Mouse (Mus musculus): ENCODE measurements at regions not wholly inside any gene's neighbourhood (a gene's known extent, or its start where the extent isn't known, plus 50 kb on each side); places are given as distances from the start of the nearest gene placed in this dataset.

DNA sequence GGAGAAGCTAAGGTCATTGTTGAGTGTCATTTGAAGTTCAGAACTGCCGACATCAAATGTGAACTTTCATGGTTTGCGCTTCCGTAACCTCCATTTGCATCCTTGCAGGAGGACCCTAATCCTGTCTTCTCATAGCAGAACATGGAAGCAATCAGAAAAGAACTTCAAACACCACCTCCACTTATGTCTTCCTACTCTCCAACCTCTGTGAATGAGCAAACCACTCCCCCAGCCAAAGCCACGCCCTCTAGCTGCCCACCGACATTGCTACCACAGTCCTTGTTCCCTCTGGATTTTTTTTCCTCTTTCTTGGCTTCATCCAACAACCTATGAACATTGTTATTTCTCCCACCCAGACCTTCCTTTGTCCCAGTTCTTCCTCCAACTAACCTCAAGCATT is 149.9 kb downstream of the Kdr start:
- DNase-seq (ENCODE audit: low spot score) = no peak

DNA sequence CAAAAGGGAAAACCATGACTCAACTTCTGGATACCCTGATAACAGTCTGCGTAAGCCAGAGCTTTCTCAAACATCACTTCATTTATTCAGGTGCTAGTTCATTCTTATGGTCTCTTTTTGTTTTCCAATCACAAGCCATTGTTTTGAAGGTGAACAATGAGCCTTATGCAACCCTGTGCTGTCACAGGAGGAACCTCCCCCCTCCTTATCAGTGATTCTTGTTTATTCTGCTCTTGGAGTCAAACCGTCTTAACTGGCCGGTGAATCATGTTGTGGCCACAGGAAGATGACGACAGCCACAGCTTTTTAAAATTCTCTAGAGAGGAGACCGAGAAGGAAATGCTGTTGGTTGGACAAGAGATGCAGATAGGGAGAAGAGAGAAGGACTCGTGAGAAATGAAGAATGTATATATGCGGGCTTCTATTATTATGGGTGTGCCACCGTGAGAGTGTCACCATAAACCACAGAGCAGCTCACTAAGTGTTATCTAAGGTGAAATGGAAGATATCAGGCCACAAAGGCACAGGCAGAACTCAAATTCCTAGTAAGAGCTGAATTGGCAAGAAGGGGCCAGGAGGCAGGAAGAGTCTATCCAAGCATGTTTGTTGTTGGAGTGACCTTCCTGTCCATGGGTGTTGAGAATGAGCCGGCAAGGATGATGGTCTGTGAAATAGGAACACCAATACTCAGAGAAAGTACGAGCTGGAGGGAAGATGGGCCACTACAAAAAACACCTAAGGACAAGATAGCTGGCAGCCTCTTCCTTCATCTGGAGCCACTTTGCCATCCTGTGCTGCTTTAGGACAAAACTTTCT is 151.8 kb downstream of the Kdr start:
- no peak for DNase-seq (ENCODE audit: low spot score)

DNA sequence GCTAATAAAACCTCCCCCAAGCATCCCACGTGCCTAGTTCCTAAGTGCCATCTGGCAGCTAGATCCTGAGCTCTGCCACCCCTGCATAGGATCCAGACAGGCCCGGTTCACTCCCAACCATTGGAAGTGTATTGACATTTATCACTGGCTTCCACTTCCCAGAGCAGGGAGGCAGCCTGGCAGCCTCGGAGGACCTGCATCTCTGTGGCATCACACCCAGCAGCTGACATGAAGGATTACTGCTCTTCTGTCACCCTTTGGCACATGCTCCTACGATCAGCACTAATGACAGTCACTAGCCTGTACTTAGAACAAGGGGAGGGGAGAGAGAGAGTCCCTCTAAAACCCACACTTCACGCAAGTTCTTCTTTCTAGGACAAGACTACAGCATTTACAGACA is 152.7 kb downstream of the Kdr start:
- DNase-seq (ENCODE audit: low spot score) = no peak

DNA sequence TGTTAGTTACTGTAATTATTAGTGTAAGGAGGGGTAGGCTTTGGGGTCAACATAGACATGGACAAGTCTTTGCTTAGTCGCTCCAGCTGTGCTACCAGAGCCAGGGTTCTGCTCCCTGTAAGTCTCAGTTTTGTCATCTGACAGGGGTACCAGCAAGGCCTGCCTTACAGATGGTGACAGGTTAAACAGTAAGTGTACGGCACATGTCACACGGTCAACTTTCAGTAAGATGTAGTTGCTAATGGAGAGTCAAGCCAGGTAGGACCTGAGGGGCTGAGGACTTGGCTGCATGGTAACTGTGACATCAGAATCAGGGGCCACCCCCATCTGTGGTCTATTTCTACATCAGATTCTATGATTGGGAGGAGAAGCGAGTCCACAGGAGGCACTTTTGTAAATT is 153.6 kb downstream of the Kdr start:
- DNase-seq (ENCODE audit: low spot score) = no peak

DNA sequence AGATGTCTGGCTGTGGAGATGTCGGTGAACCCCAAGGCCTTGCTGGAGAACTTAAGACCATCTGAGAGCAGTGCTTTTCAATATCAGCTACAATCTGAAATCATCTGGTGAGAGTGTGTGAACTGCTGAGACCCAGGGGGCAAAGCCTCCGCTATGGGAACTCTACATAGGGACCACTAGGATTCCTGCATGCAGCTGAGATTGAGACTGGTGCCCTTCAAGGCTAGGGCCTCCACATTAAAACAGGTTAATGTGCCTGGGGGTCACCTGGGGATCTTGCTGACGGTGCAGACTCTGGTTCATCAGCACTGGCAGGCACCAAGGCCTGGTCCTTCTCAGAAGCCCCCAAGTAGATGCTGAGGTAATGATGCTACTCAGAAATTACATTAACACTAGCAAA is 154.6 kb downstream of the Kdr start:
- DNase-seq (ENCODE audit: low spot score) = no peak

DNA sequence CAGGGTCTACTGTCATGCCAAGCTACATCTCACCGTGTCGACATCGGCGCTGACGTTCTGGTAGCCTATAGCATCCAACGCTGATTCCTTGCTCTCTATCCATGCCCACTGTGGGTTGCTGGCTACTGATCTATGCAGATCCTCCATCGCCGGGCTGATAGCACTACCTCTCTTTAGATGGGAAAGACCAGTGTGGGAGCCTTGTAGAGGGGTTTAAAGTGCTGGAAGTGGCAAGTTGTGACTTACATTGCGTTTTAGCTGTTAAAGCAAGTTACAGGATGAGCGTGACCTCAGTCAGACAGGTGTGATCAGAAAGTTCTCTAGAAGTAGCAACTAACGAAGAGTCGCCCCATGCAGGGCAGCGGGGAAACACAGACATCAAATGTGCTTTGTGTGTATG is 160.9 kb downstream of the Kdr start:
- no peak for DNase-seq (ENCODE audit: low spot score)

DNA sequence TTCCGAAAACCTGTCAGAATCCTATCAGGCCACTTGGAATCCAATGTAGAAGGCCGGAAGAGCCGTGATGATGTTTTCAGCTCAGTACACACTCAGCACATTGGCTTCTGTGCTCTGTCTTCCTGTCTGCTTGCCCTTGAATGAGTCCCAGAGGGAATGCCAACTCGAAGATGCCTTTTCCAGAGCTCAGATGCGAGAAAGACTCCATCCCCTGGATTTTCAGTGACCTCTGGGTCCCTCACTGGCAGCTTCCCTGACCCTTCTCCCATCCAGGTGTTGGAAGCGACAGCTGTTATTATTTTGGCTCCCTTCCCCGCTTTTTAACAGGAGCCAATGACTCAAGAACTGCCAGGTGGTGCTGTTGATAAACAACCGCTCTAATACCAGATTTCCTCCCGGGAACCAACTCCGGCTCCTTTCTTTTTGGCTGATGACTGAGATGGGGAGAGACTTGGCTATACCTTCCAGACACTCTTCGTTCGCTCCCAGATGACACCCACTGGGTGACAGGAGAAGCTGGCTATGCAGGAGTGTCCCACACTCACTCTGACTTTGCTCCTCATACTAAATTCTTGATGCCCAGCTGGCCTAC is 163.8 kb downstream of the Kdr start:
- no peak for DNase-seq (ENCODE audit: low spot score)

DNA sequence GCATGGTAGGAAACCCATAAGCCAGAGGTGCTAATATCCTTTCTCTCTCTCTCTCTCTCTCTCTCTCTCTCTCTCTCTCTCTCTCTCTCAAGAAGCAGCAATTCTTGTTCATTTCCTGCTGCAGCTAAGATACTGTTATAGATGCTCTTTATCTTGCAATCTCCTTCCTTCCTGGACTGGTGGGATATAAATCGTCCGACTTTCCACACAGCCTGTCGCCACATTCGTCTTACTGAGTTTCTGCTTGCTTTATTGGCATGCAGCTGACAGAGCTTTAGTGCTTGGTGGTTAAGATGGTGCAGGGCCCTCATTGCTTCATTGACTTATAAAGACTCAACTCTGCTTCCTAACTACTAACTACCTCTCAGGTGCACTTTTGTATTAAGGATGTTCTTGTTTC is 165.6 kb downstream of the Kdr start:
- no peak for DNase-seq (ENCODE audit: low spot score)

DNA sequence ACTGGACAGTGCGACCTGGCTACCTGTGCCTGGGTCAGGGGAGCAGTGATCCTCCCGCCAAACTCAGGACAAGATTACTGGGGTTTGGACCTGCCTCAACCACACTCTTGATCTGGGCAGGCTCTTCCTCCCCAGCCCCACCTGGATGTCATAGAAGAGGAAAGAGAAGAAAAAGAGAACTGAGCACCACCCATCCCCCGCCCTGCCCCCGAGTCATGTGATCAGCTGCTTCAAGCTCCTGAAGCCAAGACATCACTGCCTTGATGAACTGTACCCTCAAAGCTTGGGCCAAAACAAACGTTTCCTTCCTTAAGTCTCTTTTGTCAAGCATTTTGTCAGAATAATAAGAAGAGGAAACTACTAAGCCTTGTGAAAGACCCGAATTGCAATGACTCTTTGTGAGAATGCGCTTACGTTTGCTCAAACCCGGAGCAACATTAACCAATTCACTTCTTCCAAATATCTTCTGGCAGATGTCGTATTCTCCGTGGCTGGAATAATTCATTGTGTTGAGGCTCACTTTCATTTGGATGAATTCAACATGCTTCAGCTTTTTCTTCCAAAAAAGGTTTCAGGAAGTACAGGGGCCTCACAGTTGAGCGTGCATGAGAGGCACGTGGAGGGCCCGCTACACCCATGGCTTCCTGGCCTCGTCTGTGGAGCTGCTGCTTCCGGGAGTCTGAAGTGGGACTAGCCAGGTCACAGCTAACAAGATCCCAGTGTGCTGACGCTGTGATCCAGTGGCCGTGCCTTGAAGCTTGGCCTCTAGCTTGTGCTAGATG is 169.5 kb downstream of the Kdr start:
- DNase-seq (ENCODE audit: low spot score) = no peak

DNA sequence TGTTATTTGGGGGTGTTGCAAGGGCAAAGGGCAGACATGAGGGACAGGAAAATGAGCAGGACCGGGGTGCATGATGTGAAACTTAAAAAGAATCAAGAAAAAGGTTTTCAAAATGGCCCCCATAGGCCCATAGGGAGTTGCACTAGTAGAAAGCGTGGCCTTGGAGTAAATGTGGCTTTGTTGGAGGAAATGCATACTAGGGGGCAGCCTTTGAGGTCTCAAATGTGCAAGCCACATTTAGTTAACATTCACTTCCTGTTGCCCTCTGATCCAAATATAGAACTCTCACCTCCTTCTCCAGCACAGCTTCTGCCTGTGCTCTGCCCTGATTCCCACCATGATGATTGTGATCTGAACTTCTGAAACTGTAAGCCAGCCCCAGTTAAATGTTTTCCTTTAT is 173.2 kb downstream of the Kdr start:
- no peak for DNase-seq (ENCODE audit: low spot score)

DNA sequence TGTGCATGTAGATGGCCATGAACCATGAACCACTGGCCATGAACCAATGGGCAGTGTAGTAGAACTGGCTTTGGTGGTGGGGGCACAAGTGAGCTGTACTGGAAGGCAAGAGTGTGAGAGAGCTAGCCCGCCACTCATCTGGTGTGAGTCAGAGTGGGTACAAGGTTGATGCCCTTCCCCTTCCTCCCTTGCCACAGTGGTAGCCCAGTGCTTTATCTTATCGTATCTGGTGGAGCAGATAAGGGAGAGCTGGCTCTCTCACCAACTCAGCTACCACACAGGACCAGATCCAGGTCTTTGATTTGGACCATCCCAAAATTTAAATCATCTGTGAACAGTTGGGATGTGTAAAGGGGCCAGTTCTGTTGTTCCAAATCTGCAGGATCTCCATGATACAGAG is 173.9 kb downstream of the Kdr start:
- no peak for DNase-seq (ENCODE audit: low spot score)

DNA sequence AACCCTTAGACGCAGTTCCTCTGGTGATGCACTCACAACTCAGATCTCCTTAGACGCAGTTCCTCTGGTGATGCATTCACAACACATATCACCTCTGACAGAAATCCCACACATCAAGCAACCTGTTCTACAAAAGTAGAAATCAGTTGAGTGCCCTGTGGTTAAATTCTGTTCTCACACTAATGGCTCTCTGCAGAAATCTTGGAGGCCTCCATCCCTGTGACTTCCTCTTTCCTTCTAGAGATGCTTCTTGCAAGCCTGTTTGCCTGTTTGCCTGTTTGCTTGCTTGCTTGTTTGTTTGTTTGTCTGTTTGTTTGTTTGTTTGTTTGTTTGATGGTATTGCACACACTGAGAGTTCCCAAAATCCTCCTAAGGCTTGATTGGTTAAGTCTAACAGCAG is 175.2 kb downstream of the Kdr start:
- DNase-seq (ENCODE audit: low spot score) = no peak

DNA sequence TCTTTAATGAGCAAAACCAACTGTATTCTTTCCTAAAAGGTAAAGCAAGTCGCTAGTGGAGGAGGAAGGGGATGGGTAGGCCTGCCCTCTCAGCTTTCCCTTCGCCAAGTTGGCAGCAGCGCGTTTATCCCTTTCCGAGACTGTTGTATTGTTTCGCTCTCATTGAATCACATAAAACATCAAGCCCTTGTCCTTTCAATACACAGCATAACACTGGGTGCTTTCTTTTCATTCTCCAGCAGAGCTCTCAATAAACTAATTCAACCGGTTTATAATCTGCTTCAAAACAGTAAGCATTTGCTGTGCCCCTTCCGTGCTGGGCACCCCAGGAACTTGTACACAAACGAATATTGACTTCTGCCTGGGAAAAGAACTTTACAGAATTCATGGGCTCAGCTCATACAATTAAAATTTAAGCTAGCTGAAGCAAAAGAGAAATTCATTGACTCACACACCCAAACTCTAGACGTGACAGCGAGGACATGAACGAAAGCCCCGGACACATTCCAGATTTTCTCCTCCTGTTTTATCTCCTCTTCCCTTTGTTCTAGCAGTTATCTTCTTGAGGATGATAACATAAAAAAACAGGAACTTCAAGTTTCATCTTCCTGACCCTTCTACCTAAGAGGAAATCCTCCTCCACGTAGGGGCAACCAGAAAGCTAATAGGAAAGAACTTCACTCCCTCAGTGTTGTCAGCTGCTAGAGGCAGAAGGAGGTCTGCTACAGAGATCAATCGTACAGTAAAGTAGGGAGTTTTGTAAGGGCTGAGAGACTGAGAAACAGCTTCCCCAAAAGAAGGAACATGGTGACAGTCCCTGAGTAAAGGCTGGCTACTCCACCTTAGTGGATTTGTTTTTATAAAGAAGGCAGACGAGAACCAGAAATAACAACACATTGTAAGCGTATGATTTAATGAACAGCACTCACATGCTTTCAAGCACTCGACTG is 177.9 kb downstream of the Kdr start:
- no peak for DNase-seq (ENCODE audit: low spot score)

DNA sequence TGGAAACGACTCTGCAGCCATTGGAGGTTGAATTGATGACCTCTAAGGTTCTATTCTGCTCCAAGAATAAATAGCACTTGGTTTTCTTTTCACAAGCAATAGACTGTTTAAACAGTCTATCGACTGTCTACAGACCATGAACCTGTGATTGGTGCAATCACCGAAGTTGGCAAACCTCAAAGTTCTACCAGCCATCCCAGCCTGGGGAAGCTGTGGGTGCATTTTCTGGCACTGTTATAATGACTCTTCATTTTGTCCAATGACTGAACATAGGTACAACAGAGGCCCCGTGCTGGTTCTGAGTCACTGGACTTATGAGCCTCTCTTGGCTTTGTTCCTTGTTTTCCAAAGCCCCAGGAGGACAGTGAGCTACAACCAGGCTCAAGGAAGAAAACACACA is 178.6 kb downstream of the Kdr start:
- no peak for DNase-seq (ENCODE audit: low spot score)

DNA sequence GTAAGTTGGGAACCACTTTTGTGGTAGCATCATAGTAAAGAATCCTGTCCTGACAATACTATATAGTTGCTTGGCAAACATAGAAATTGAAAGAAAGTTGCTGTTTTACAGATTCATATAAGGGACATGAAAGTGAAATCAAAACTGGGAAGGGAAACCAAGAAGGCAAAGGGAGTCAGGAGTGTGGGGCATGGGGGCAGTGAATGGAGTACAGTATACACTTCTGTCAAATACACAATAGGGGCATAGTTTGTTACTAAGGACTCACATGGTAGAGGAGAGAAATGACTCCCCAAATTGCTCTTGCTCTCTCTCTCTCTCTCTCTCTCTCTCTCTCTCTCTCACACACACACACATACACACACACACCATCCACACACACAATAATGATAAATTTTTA is 185.1 kb downstream of the Kdr start:
- no peak for DNase-seq (ENCODE audit: low spot score)

DNA sequence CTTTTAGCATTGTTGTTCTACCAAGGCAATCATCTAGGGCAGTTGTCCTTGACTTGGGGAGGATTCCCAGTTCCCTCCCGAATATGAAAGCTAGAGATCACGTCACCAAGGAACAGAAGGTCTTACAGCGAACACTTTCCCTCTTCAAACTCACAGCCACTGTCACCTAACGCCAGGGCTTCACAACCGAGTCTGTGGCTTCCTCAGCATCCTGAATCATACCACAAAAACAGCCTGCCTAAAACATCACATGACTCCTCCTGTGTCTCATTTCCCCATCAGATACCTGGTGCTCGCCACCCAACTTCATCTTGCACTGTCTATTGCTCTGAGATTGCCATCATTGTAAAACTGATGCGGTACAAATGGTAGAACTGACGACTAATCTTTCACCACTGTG is 186.5 kb downstream of the Kdr start:
- DNase-seq (ENCODE audit: low spot score) = no peak

DNA sequence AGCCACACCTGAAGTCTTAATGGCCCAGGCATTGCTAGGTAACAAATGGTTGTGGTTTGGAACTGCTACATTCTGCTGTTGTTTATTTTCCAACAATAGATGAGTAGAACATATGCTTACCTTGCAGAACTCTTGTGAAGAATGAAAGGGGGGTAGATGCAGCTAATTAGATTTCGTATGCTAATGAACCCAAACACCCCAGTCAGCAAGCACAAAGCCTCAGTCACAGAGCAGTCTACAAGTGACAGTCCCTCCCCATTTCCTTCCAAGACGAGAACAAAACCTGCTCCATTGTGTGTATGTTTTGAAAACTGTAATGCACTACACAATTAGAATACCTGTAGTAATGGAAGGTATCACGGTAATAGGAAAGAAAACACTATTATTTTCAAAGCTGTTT is 190.2 kb downstream of the Kdr start:
- DNase-seq (ENCODE audit: low spot score) = no peak

DNA sequence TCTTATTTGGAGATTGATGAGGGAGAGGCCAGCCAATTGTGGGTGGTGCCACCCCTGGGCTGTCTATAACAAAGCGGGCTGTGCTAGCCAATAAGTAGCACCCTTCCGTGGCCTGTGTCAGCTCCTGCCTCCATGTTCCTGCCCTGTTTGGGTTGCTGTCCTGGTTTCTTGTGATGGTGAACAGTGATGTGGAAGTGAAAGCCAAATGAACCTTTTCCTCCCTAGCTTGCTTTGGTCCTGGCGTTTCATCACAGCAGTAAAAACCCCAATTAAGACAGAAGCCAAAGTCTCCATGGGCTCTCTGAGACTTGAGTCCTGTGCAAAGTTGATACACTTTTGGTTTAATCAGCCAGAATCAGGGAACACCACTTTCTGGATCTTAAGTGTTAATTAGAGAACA is 192.1 kb downstream of the Kdr start:
- no peak for DNase-seq (ENCODE audit: low spot score)

DNA sequence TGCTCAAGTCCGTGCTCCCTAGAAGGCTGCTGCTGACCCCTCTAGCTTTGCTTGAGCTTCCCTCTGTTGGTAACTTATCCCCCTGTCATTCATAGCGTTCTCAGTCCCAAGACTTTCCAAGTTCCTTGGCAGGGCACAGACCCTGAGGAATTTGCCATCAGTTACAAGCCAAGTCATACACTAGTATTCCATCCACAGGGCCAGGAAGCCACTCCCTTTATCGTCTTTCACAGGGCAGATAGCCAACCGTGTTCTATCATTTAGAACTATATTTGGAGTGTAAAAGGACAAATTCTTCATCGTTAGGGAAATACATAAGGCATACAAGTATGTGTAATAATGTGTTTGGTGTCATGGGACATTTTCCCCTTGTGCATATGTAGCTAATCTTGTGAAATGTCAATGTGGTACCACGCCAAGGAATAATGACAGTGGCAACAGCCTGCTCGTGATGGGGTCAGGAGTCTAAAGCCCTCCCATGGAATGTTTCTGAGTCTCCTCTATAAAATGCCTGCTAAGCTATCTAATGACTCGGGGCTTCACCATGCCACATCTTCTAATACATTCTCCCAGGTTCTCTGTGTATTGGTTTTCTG is 193.2 kb downstream of the Kdr start:
- no peak for DNase-seq (ENCODE audit: low spot score)

DNA sequence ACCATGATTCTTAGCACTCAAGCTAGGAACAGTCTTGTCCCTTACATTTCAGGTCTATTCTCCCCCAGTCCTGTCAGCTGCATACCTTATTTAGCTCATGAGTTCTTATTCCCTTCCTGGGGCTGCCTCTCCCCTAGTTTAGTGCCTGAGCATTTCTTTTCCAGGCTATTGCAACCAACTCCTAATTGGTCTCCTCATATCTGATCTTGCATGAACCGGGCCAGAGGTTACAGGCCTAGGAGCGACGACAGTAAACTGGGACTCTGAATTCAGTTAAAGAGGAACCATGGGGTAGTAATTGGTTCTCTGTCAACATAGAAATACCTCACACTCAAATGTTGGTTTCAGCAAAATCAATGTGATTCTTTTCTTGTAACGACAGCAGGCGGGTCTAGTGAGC is 195.9 kb downstream of the Kit start:
- no peak for DNase-seq (ENCODE audit: low spot score)

DNA sequence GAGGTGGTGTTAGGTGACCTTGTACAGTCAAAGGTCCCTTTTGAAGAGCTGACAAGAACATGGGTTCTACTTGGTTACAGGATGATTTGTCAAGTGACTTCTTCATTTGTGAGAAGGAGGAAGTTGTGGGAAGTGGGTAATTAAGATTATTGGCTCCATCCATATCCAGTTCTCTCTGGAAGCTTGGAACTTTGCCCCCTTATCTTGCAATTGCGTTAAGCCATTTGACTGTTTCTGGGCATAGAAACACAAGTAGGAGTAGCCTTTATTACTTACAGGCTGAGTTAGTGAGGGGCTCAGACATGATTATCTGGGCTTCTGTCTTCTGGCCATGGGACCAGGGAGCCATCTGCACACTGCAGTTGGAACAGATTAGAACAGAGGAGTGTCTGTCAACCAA is 192.5 kb downstream of the Kit start:
- no peak for DNase-seq (ENCODE audit: low spot score)

DNA sequence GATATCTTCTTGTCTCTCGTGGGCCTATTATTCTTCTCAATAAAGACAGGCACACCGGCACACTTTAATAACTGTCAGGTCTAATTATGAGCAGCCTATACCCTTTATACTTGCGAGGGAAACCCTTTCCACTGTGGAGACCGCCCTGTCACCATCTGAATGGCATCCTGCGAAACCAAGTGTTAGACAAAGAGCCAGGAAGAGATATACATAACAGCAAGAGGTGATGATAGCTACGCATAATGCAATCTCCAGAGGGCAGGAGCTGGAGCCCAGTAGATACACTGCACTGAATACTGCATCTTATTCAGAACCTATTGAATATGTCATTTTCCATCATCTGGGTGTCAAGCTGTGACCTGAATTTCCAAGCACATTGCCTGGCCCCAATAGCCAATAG is 187.7 kb downstream of the Kit start:
- no peak for DNase-seq (ENCODE audit: low spot score)
